Mouse (Mus musculus) testis, adult 2 months (tissue): ENCODE measurements around the gene Pde4d.

Source experiments
- CTCF ChIP-seq: fragments of 200-500 bp; IDR thresholded peaks from 2 replicates; pipeline ENCODE4 v1.5.1; 2012; ENCODE audit warnings: low read depth, mild to moderate bottlenecking, inconsistent platforms, low read length, moderate library complexity; ENCODE audit not compliant: control insufficient read depth, insufficient read depth, insufficient replicate concordance
- POLR2A ChIP-seq: fragments of 200-500 bp; IDR thresholded peaks from 2 replicates; pipeline ENCODE4 v1.6.1; 2012; ENCODE audit warnings: low read depth, mild to moderate bottlenecking, inconsistent platforms, low read length, moderate library complexity; ENCODE audit not compliant: control insufficient read depth

GRCm38 (mm10) chr13:108462518-108462917, 12.8 kb downstream of the Pde4d start:
- TF ChIP-seq CTCF (no peak), POLR2A (no peak)
